Mouse (Mus musculus): ENCODE data around the gene Txlna.

The Txlna gene

DNA sequence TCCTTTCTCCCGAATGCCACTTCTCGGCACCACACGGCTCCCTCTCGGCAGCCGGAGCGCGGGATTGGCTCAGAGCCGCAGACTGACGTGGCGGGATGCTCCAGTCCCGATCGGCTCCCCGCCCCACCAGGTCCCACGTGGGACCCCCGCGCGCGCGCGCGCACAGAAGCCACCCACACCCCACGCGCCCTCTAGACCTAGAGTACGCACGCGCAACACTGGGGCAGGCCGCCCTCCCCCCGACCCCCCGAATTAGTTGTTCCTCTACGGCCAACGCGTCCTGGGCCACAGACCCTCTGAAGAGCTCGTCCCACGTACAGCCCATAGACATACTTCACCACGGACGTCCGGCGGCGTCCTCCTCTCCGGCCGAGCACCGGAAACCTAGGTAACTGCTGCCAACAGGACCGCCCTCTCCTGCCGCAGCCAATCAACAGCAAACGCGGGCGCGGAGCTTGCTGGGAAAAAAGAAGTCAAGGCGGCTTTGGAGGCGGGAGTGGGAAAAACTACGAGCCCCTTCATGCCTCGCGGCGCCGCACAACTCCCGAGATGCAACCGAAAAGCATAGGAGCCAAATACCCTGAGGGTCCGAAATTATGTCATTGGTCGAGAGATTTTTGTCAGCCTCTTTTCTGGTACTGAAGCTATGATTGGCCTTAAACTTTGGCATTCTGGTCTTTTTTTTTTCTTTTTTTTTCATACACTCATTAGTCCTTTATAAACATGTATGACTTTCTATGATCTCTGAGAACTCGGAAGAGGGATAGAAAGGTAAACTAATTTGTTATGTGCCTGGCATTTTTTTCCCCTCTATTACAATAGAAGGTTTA is at the start of gene Txlna:
Gene Txlna (minus strand): TSS at position 428 of the 830 bp plus-strand sequence.
- peak; percentile 98 for DNase-seq (ENCODE audit: low read depth, low spot score)

- DNase-seq (ENCODE audit: low read depth, low spot score), result no peak
These were observed 43.7 kb upstream of the Txlna start for GRCm38 (mm10) chr4:129684531-129684930.

GRCm38 (mm10) chr4:129683901-129684493 is 43.1 kb upstream of the Txlna start:
- no peak for DNase-seq (ENCODE audit: low read depth, low spot score)

DNA sequence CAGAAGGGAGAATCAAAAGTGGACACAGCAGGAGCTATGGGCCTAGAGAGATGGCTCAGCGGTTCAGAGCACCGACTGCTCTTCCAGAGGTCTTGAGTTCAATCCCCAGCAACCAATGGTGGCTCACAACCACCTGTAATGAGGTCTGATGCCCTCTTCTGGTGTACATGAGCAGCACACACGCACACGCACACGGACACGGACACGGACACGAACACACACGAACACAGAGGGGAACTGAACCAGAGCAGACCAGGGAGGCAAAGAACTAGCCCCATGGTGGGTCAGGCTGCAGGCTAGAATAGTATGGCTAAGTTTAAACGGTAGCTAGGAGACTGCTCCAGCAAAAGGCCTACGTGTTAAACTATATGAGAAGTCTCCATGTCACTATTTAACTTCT is 41.0 kb upstream of the Txlna start:
- no peak for DNase-seq (ENCODE audit: low read depth, low spot score)

- no peak for DNase-seq (ENCODE audit: low read depth, low spot score)
These were observed 32.1 kb upstream of the Txlna start for GRCm38 (mm10) chr4:129672878-129673449.

DNA sequence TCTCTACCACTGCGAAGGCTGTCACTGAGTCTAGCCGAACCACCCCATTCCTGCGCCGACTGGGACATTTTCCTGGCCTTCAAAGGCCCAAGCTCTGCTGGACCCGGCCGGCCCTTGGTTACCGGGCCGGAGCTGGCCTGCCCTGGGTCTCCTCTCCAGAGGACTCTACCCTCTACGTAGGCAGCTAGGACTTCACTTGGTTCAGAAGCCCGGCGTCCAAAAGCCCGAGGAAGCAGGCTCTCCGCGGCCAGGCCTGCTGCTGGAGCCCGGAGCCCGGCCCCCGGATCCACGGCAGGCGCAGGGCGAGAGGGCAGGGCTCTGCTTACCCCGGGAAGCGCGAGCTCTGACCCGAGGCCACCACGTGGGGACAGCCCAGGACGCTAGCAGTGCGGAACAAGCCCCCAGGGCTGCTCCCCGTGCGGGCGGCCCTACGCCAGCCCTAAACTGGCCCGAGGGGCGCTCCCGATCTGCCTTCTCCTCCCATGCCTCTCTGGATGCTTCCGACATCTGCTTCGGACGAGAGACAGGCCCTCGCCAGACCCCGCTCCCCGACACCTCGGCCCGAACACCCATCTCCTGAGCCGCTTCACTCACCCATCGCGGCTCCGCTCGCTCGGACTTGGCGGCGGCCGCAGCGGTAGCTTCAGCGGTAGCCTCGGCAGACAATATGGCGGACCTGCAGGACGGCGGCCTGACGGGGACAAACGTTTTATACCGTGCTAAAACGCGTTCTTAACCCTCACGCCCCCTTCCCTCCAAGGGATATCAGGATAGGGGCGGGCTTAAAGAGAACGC is 31.4 kb upstream of the Txlna start, which contains the start of gene Kpna6:
Gene Kpna6 (minus strand): TSS at position 685 of the 795 bp plus-strand sequence.
- peak; percentile 92 for DNase-seq (ENCODE audit: low read depth, low spot score)

GRCm38 (mm10) chr4:129671491-129672082 is 30.7 kb upstream of the Txlna start:
- peak; percentile 61 for DNase-seq (ENCODE audit: low read depth, low spot score)

GRCm38 (mm10) chr4:129662255-129662813 is 21.5 kb upstream of the Txlna start:
- no peak for DNase-seq (ENCODE audit: low read depth, low spot score)

- no peak for DNase-seq (ENCODE audit: low read depth, low spot score)
These were observed 20.7 kb upstream of the Txlna start for GRCm38 (mm10) chr4:129661584-129661983.

DNA sequence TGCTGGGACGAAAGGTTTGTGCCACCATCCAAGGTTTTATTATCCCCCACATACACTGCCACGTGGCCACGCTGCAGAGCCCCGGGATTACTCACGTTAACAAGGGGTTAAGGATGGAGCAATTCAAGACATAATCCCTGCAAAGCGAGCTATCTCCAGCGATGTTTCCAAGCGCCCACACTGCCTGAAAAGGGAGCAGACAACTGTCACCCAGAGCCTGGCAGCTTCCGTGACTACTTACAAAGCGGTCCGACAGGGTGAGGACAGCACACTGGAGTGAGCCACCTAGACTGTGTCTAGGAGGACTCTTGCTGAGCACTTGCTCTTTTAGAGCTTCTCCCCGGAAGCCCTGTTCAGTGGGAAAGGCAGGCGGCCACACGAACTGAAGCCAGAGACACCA is 13.9 kb upstream of the Txlna start:
- no peak for DNase-seq (ENCODE audit: low read depth, low spot score)

- no peak for DNase-seq (ENCODE audit: low read depth, low spot score)
These were observed 9.5 kb upstream of the Txlna start for GRCm38 (mm10) chr4:129650359-129650758.

DNA sequence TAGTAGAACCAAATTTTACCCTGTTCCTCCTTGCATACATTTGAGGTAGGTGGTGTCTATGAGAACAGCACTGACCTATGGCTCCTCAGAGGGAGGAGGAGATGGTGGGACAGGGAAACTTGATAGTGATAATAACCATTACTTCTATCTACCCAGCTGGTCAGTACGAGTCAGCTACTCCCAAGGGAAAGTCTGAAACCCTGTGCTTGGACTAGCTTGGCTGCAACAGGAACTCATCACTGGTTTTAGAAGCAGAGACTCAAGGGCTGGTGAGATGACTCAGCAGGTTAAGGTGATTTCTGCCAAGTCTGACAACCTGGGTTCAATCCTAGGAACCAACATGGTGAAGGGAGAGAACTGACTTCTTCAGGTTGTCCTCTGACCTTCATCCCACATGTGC is 7.8 kb upstream of the Txlna start:
- no peak for DNase-seq (ENCODE audit: low read depth, low spot score)

- no peak for DNase-seq (ENCODE audit: low read depth, low spot score)
These were observed 4.3 kb upstream of the Txlna start for GRCm38 (mm10) chr4:129645204-129645603.

DNA sequence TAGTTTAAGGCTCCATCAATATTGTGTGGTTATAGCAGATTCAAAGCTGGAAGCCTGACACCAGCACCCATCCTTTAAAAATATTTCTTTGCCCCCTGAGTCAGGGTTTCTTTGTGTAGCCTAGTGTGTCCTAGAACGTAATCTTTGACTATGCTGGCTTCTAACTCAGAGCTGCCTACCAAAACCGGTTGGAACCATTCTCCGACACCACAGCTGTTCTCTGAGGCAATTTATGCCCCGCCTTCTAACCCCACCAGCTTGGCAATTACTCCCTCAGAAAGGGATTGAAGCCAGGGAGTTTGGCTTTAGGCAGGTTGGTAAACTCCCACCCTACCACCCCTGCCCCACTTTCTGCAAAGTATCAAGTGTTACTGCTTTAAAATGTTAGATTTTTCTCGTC is 891 bp upstream of the Txlna start:
- no peak for DNase-seq (ENCODE audit: low read depth, low spot score)

- DNase-seq (ENCODE audit: low read depth, low spot score), result no peak
These were observed 696 bp downstream of the Txlna start for GRCm38 (mm10) chr4:129640101-129640637.

DNA sequence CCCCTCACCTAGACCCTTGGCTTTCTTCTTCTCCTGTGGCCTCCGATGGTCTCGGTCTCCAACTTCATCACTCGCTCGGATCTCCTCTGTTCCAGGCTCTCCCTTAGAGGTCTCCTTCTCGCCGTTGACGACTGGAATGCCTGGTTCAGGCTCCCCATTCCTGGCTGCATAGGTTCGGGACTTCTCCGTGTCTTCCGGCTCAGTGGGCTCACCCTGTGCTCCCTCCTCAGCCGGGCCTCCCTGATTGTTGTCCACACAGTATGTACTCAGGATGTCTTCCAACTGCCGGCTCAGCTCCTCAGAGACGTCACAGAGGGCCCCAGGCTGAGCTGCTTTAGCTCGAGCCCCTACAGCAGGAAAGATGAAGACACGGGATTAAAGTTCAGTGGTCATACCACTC is 1.6 kb downstream of the Txlna start:
- no peak for DNase-seq (ENCODE audit: low read depth, low spot score)

DNA sequence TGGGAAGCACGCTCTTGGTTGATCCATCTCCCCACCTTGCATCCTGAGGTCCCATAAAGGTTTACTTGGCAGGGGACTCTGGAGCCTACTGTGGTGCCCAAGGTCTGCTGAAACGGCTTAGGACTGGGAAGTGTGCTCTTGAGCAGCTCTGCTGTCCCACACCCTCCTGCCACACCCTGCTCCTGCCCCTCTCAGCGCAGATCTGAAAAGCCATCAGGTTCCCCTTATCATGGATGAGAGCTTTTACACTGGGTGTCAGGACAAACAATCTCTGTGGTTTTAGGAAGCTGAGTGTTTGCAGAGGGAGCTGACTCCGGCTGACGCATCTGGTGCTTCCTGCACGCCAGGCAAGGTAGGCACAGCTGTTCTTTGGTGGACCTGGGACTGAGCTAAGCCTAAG is 7.0 kb downstream of the Txlna start:
- no peak for DNase-seq (ENCODE audit: low read depth, low spot score)

DNA sequence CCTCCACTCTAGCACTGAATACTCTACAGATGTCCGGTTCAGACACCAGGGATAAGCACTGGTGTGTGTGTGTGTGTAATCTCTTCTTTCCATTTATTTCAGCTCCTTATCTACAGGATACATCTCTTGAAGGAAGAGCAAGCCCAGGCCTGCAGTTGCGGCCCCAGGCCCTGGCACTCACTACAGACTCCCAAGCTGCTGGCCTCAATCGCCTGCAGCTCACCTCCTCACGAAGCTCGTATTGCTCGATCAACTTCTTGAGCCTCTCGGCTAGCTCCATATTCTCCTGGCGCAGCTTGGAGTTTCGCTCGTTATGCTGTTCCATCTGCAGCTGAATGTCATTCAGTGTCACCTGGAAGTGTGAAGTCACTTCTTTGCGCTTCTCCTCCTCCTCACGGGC is 9.0 kb downstream of the Txlna start:
- DNase-seq (ENCODE audit: low read depth, low spot score), result no peak

- no peak for DNase-seq (ENCODE audit: low read depth, low spot score)
These were observed 9.9 kb downstream of the Txlna start for GRCm38 (mm10) chr4:129630944-129631343.

- no peak for DNase-seq (ENCODE audit: low read depth, low spot score)
These were observed 14.8 kb downstream of the Txlna start for GRCm38 (mm10) chr4:129626035-129626434.

DNA sequence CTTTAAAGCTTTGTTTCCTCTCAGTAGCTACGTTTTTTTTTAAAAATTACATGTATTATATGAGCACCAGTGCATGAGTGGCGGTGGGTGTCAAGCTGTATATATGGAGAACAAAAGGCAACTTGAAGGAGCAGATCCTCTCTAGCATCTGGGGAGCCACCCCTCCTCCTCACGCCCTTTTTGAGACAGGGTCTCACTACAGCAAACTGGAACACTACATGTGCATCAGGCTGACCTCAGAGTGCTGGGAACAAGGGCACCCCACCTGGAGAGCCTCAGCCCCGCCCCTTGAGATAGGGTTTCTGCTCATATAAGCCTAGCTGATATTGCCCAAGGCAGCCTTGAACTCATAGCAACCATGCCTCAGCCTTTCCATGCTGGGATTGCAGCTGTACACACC is 15.4 kb downstream of the Txlna start:
- DNase-seq (ENCODE audit: low read depth, low spot score), result no peak

Data from mesoderm, embryonic 11.5 days (tissue).